Mouse (Mus musculus) right cerebral cortex, adult 18-20 months (tissue): ENCODE data around the gene Chrnb4.

Source experiments
- DNase-seq: peaks from one replicate; pipeline ENCODE4 v3.0.0; 2022; ENCODE audit warnings: mixed read lengths

The Chrnb4 gene

GRCm38 (mm10) chr9:55016926-55017325 lies 31.7 kb downstream of the Chrnb4 start:
- DNase-seq, result no peak

GRCm38 (mm10) chr9:55010588-55011350 lies 37.8 kb downstream of the Chrnb4 start:
- no peak for DNase-seq

DNA sequence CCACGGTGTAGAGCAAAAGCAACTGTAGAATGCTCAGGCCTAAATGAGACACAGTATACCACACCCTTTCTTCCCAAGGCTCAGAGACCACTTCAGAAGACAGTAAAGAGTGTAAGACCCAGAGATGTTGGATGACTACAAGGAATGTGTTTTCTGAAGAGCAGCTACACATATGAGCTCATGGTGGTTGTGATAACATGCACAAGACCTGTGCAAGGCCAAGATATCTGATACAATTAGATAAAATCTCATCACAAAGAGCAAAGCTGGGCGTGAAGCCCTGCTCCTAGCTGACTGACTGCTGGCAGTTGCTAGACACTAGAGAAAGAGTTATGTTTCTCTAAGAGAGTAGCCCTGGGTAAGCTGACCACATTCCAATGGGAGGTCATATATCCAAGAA lies 38.9 kb downstream of the Chrnb4 start:
- no peak for DNase-seq

DNA sequence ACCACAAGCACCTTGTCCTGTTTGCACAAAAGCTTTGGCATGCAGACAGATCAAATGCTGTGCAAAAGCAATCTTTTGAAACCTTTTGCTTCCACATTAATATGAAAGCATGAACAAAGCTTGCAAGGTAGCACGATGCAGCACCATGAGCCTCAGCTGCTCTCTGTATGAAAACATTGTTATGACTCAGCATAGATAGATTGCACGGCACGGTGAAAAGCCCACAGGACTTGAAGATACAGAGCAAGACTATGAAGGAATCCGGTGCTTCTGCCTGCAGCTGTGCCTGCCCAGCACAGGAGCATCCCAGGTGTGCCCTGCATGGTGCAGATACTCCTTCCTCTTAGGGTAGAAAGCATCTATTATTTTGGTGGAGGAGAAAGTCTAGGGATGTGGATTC lies 45.0 kb downstream of the Chrnb4 start:
- DNase-seq, result peak; percentile 9

- no peak for DNase-seq
These were observed 52.9 kb downstream of the Chrnb4 start for GRCm38 (mm10) chr9:54995645-54996044.

- no peak for DNase-seq
These were observed 54.2 kb downstream of the Chrnb4 start for GRCm38 (mm10) chr9:54994381-54994780.

- DNase-seq, result no peak
These were observed 58.2 kb downstream of the Chrnb4 start for GRCm38 (mm10) chr9:54990362-54990761.

DNA sequence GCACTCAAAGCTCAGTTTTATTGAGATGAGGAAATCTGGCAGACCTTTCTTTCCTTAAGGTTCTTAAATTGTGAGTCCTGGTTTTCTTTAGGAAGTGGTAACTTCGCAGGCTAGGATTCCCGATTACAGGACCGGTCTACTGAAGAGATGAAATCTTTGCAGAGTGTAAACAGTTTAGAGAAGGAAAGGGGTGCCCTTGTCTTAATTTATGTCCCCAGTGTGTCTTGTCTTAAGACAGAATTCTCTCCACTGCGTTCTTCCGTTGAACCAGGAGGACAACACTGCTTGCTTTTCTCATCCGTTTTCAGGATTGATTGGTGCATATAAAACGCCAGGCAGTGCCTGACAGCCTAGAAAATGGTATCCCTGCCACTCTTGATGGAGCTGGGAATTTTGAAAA lies 66.2 kb downstream of the Chrnb4 start:
- no peak for DNase-seq

DNA sequence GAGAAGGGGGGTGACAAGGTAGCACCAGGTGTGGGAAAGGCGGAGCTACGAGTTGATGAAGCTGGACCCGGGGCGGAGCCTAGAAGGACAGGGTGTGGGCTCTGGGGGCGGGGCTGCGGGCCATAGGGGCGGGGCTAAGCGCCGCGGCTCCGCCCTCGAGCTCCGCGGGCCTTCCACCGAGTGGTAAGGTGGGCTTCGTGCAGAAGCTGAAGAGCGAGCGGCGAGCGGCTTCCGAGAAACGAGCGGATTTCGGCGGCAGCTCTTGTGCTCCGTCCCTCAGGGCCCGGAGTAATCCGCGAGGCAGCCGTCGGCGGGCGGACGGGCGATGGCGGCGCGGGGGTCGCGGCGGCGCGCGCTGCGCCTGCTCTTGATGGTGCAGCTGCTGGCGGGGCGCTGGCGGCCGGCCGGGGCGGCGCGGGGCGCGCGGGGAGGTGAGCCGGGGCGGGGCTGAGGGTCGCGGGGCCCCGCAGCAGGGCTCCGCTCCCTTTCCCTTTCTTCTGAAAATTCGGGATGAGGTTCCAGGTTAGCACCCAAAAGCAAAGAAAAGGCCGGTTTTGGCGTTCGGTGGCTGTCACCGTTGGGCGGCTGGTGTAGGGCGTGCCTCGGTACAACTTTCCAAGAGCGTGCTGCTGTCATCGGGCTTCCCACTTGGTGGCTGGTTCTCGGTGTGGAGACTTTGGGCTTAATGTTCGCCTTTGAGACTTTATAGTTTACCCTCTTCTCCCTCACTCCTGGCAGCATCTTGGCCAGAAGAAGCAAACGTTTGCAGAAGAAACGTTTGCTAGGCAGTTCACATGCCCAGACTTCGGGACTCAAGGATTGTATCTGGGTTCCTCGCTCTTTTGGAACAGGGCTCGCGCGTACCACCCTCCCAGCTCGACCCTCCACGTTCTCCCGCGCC lies 67.0 kb downstream of the Chrnb4 start:
- no peak for DNase-seq

GRCm38 (mm10) chr9:54980674-54981073 lies 67.9 kb downstream of the Chrnb4 start, which contains the start of gene Chrna5:
Gene Chrna5, plus strand, starts transcription at chr9:54980880.
- no peak for DNase-seq
